Mouse (Mus musculus) stomach, postnatal 0 days (tissue): ENCODE results near the gene Slc15a1. TPM values are rescaled to one million over a fixed set of nuclear protein-coding genes. Genes with fewer than 3 reads are reported as not detected.

Experiments used
- ATAC-seq: fragments of 200-750 bp; cut with Nextera tagmentation; 2 replicates; pipeline ENCODE4 v1.8.0; 2017; ENCODE audit not compliant: low FRiP score, low TSS enrichment
- DNase-seq: peaks from one replicate; pipeline ENCODE4 v3.0.0-alpha.2; 2016; ENCODE audit warnings: low spot score
- H3K27ac ChIP-seq: fragments of 300-500 bp; sonication (generic); replicated peaks from 2 replicates; pipeline ENCODE4 v1.5.1; 2014; ENCODE audit warnings: mild to moderate bottlenecking, control low read depth
- H3K27me3 ChIP-seq: fragments of 300-500 bp; sonication (generic); 2 replicates; pipeline ENCODE4 v1.6.1; 2014; ENCODE audit warnings: low read length; ENCODE audit not compliant: control insufficient read depth, insufficient read depth
- H3K36me3 ChIP-seq: fragments of 300-500 bp; sonication (generic); 2 replicates; pipeline ENCODE4 v1.6.1; 2014; ENCODE audit warnings: low read length, mixed read lengths; ENCODE audit not compliant: control insufficient read depth, insufficient read depth
- H3K4me1 ChIP-seq: fragments of 300-500 bp; sonication (generic); replicated peaks from 2 replicates; pipeline ENCODE4 v1.6.1; 2014; ENCODE audit warnings: antibody characterized with exemption; ENCODE audit not compliant: control insufficient read depth, insufficient read depth
- H3K4me2 ChIP-seq: fragments of 300-500 bp; sonication (generic); replicated peaks from 2 replicates; pipeline ENCODE4 v1.6.1; 2014; ENCODE audit warnings: low read depth, mild to moderate bottlenecking, control low read depth, moderate library complexity
- H3K4me3 ChIP-seq: fragments of 300-500 bp; sonication (generic); 2 replicates; pipeline ENCODE4 v1.5.1; 2014; ENCODE audit warnings: low read depth, low read length, control low read depth
- H3K9ac ChIP-seq: fragments of 300-500 bp; sonication (generic); 2 replicates; pipeline ENCODE4 v1.6.1; 2014; ENCODE audit warnings: mild to moderate bottlenecking, low read length, control low read depth, mixed read lengths
- H3K9me3 ChIP-seq: fragments of 300-500 bp; sonication (generic); 2 replicates; pipeline ENCODE4 v1.6.1; 2016; ENCODE audit warnings: low read length; ENCODE audit not compliant: control insufficient read depth
- CTCF ChIP-seq: IDR thresholded peaks from 2 replicates; pipeline ENCODE4 v1.5.1; 2016; ENCODE audit warnings: antibody characterized with exemption, low read depth, mild to moderate bottlenecking, moderate library complexity
- EP300 ChIP-seq: optimal IDR thresholded peaks from 2 replicates; pipeline ENCODE3; 2016; ENCODE audit warnings: antibody characterized with exemption
- WGBS: fragments of 180-500 bp; shearing (Covaris S2); extraction: QIAGEN DNeasy Blood & Tissue Kit; methylation state at CpG from one replicate; pipeline ENCODE4 v1.1.7; 2014; 5-methylcytosine and 5-hydroxymethylcytosine counted together
- polyA plus RNA-seq: library from polyadenylated mRNA; unstranded; fragments of >200 nt; fragmentation: Nextera tagmentation; extraction: Ambion mirVana; gene quantifications from 2 replicates; pipeline ENCODE4 v1.2.1, GENCODE M21; 2015

Gene Slc15a1
- polyA plus RNA-seq, 1 experiment from 2014 or later = 12.0 TPM

DNA sequence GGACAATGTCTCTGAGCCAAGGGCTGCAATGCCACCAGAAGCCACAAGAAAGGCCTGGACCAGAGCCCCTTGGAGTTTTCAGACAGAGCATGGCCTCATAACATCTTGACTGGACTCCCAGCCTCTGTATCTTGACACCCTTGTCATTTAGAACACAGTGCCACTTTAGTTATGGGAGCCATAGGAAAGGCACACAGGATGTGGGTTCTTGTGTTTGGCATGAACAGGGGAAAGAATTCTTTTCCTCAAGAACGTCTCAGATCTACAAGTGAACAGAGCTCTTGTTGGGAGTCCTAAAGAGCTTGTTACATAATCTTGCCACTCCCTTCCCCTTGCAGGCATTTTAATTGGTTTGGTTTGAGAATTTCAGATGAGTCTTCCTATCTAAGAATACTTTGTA is 5.3 kb downstream of the Slc15a1 start:
- H3K9ac ChIP-seq = no peak overlapping the region
- no peaks in the 10 kb centered on the region for H3K27me3 ChIP-seq
- no peak overlapping the region for H3K4me2 ChIP-seq
- no peaks in the 10 kb centered on the region for H3K4me1 ChIP-seq
- ATAC-seq (no peak), DNase-seq (no peak)
- H3K9me3 ChIP-seq = no peaks in the 10 kb centered on the region
- no peak overlapping the region for H3K4me3 ChIP-seq
- no peak for TF ChIP-seq CTCF
- TF ChIP-seq EP300 = no peak
- H3K27ac ChIP-seq = no peak overlapping the region
- no peaks in the 10 kb centered on the region for H3K36me3 ChIP-seq
- 38% methylated on average over 1 of the region's 1 CpGs for WGBS

GRCm38 (mm10) chr14:121497800-121498199 is 7.3 kb downstream of the Slc15a1 start:
- H3K9me3 ChIP-seq = no peaks in the 10 kb centered on the region
- no peak for ATAC-seq
- no peak overlapping the region for H3K4me2 ChIP-seq
- TF ChIP-seq EP300 (no peak), CTCF (no peak)
- no peak overlapping the region for H3K4me3 ChIP-seq
- H3K36me3 ChIP-seq = no peaks in the 10 kb centered on the region
- no peak overlapping the region for H3K27ac ChIP-seq
- no peak for DNase-seq
- H3K4me1 ChIP-seq = no peaks in the 10 kb centered on the region
- H3K9ac ChIP-seq = no peak overlapping the region
- 88% methylated on average over 1 of the region's 1 CpGs for WGBS
- no peaks in the 10 kb centered on the region for H3K27me3 ChIP-seq

GRCm38 (mm10) chr14:121495741-121496140 is 9.3 kb downstream of the Slc15a1 start:
- no peaks in the 10 kb centered on the region; the same call in 1 of the 2 replicates for H3K27me3 ChIP-seq
- DNase-seq (no peak), ATAC-seq (no peak)
- H3K4me2 ChIP-seq = no peak overlapping the region
- 72% methylated on average over 4 of the region's 4 CpGs for whole genome bisulfite sequencing
- no peak overlapping the region for H3K9ac ChIP-seq
- no peaks in the 10 kb centered on the region for H3K36me3 ChIP-seq
- TF ChIP-seq EP300 (no peak), CTCF (no peak)
- H3K4me1 ChIP-seq = no peaks in the 10 kb centered on the region
- H3K9me3 ChIP-seq = no peaks in the 10 kb centered on the region
- no peak overlapping the region for H3K4me3 ChIP-seq
- H3K27ac ChIP-seq = no peak overlapping the region

- TF ChIP-seq EP300 = no peak
- TF ChIP-seq CTCF = no peak
- Histone ChIP-seq H3K4me3 (no peak overlapping the region), H3K27me3 (no peaks in the 10 kb centered on the region; the same call in 1 of the 2 replicates), H3K9me3 (no peaks in the 10 kb centered on the region), H3K4me2 (no peak overlapping the region), H3K36me3 (no peaks in the 10 kb centered on the region), H3K9ac (no peak overlapping the region), H3K27ac (no peak overlapping the region), H3K4me1 (no peaks in the 10 kb centered on the region)
- WGBS = 61% methylated on average over 2 of the region's 2 CpGs
- ATAC-seq = no peak
- DNase-seq = no peak
Measured at GRCm38 (mm10) chr14:121495120-121495519, 9.9 kb downstream of the Slc15a1 start.

- Histone ChIP-seq H3K36me3 (no peaks in the 10 kb centered on the region), H3K27ac (no peak overlapping the region), H3K27me3 (no peaks in the 10 kb centered on the region; the same call in 1 of the 2 replicates), H3K9ac (no peak overlapping the region), H3K4me1 (no peaks in the 10 kb centered on the region), H3K9me3 (no peaks in the 10 kb centered on the region), H3K4me2 (no peak overlapping the region), H3K4me3 (no peak overlapping the region)
- ATAC-seq = no peak
- TF ChIP-seq CTCF = no peak
- TF ChIP-seq EP300 = no peak
- 41% methylated on average over 2 of the region's 2 CpGs for WGBS
- DNase-seq = no peak
Measured at GRCm38 (mm10) chr14:121494238-121494637, 10.8 kb downstream of the Slc15a1 start.

- Histone ChIP-seq H3K36me3 (no peaks in the 10 kb centered on the region), H3K4me2 (no peak overlapping the region), H3K27ac (no peak overlapping the region), H3K4me3 (no peak overlapping the region), H3K4me1 (no peaks in the 10 kb centered on the region), H3K9me3 (no peaks in the 10 kb centered on the region), H3K27me3 (no peaks in the 10 kb centered on the region; the same call in 1 of the 2 replicates), H3K9ac (no peak overlapping the region)
- TF ChIP-seq CTCF (no peak), EP300 (no peak)
- whole genome bisulfite sequencing = 45% methylated on average over 3 of the region's 3 CpGs
- no peak for DNase-seq
- ATAC-seq = no peak
Measured at GRCm38 (mm10) chr14:121493712-121494111, 11.3 kb downstream of the Slc15a1 start.
